Mouse (Mus musculus): ENCODE measurements around the gene Actr8. TPM values are rescaled to one million over a fixed set of nuclear protein-coding genes. Genes with fewer than 3 reads are reported as not detected.

Actr8 gene
- total and polyA plus RNA-seq, 3 experiments: 14.5 to 39.9 (median 36.8) TPM

DNA sequence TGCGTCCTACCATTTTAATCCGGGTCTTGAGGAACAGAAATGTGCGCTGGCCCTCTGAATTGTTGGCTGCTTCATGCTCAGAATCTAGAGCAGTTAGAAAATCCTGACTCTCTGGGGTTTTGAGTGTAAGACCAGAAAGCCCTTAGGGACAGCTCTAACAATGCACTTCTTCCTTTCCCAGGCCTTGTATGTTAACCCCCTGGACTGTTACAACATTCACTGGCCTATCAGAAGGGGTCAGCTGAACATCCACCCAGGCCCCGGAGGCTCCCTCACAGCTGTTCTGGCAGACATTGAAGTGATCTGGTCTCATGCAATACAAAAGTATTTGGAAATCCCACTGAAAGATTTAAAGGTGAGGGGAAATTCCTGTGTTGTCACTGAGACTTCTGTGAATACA lies 8.0 kb downstream of the Actr8 start:
- Histone ChIP-seq H3K4me3 (no peak overlapping the region), H3K9ac (ENCODE audit: low read depth, low read length) (no peak overlapping the region), H3K27me3 (ENCODE audit: control insufficient read depth, insufficient read depth, low read length) (no peaks in the 10 kb centered on the region), H3K36me3 (ENCODE audit: control insufficient read depth, insufficient read depth, low read length) (peaks cover 2% of the 10 kb centered on the region), H3K4me1 (ENCODE audit: control insufficient read depth, insufficient read depth, low read length) (no peaks in the 10 kb centered on the region), H3K27ac (no peak overlapping the region), H3K79me2 (replicated peaks; ENCODE audit: control insufficient read depth, insufficient read depth, low read length) (no peaks in the 10 kb centered on the region)
- 50% methylated on average over 4 of the region's 4 CpGs for WGBS
- TF ChIP-seq EP300 (IDR thresholded peaks at IDR 0.05; ENCODE audit: insufficient read depth, low read depth, low read length) (no peak), CTCF (IDR thresholded peaks at IDR 0.05) (no peak), POLR2A (IDR thresholded peaks at IDR 0.05; ENCODE audit: insufficient read depth, low read depth, low read length) (no peak)
- intact Hi-C loops (cut with DNase I): loop anchor here (10.0 kb wide), 1 partner anchor 489 kb away; the partner anchor contains the start of gene Dcp1a
- peak in 1 of 2 experiments; percentile 23 for DNase-seq

GRCm38 (mm10) chr14:29987276-29987675 lies 9.1 kb downstream of the Actr8 start:
- WGBS: 83% methylated on average over 6 of the region's 6 CpGs
- Histone ChIP-seq H3K4me3 (no peak overlapping the region), H3K4me1 (ENCODE audit: control insufficient read depth, insufficient read depth, low read length) (no peaks in the 10 kb centered on the region), H3K79me2 (replicated peaks; ENCODE audit: control insufficient read depth, insufficient read depth, low read length) (no peaks in the 10 kb centered on the region), H3K9ac (ENCODE audit: low read depth, low read length) (no peak overlapping the region), H3K27me3 (ENCODE audit: control insufficient read depth, insufficient read depth, low read length) (no peaks in the 10 kb centered on the region), H3K27ac (no peak overlapping the region), H3K36me3 (ENCODE audit: control insufficient read depth, insufficient read depth, low read length) (peaks cover 2% of the 10 kb centered on the region)
- no peak for DNase-seq
- intact Hi-C loops (cut with DNase I): loop anchor here (10.0 kb wide), 1 partner anchor 488 kb away; the partner anchor contains the start of gene Dcp1a
- TF ChIP-seq CTCF (IDR thresholded peaks at IDR 0.05): no peak
- TF ChIP-seq POLR2A (IDR thresholded peaks at IDR 0.05; ENCODE audit: insufficient read depth, low read depth, low read length): no peak
- no peak for TF ChIP-seq EP300 (IDR thresholded peaks at IDR 0.05; ENCODE audit: insufficient read depth, low read depth, low read length)

- Histone ChIP-seq H3K4me1 (ENCODE audit: control insufficient read depth, insufficient read depth, low read length) (no peaks in the 10 kb centered on the region), H3K79me2 (replicated peaks; ENCODE audit: control insufficient read depth, insufficient read depth, low read length) (no peaks in the 10 kb centered on the region), H3K27me3 (ENCODE audit: control insufficient read depth, insufficient read depth, low read length) (no peaks in the 10 kb centered on the region), H3K9ac (ENCODE audit: low read depth, low read length) (no peak overlapping the region), H3K36me3 (ENCODE audit: control insufficient read depth, insufficient read depth, low read length) (peaks cover 2% of the 10 kb centered on the region), H3K4me3 (no peak overlapping the region), H3K27ac (no peak overlapping the region)
- intact Hi-C loops (cut with DNase I): loop anchor here (10.0 kb wide), 1 partner anchor 487 kb away; the partner anchor contains the start of gene Dcp1a
- DNase-seq: no peak
- 80% methylated on average over 9 of the region's 9 CpGs for WGBS
- no peak for TF ChIP-seq POLR2A (IDR thresholded peaks at IDR 0.05; ENCODE audit: insufficient read depth, low read depth, low read length)
- TF ChIP-seq EP300 (IDR thresholded peaks at IDR 0.05; ENCODE audit: insufficient read depth, low read depth, low read length): no peak
- TF ChIP-seq CTCF (IDR thresholded peaks at IDR 0.05): no peak
These were observed 9.6 kb downstream of the Actr8 start for GRCm38 (mm10) chr14:29987739-29988138.

DNA sequence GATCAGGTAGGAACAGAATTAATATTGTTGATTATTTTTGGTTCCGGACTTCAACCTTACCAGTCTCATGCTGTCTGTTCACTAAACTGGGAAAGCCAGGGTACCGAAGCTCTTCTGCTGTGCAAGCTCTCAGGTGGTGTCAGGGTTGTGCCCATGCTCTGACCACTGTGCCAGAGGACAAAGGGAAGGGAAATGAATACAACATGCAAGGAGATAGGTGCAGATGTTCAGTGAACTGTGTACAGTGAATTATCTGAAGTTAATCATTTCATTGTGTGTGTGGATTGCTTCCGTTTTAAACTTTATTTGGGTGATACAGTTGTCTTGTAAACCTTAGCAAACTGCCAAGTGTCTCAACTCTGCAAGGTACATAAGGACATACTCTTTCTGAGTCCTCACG lies 10.2 kb downstream of the Actr8 start:
- Histone ChIP-seq H3K4me1 (ENCODE audit: control insufficient read depth, insufficient read depth, low read length) (no peaks in the 10 kb centered on the region), H3K9ac (ENCODE audit: low read depth, low read length) (no peak overlapping the region), H3K27me3 (ENCODE audit: control insufficient read depth, insufficient read depth, low read length) (no peaks in the 10 kb centered on the region), H3K79me2 (replicated peaks; ENCODE audit: control insufficient read depth, insufficient read depth, low read length) (no peaks in the 10 kb centered on the region), H3K4me3 (no peak overlapping the region), H3K27ac (no peak overlapping the region), H3K36me3 (ENCODE audit: control insufficient read depth, insufficient read depth, low read length) (peaks cover 2% of the 10 kb centered on the region)
- WGBS: 91% methylated on average over 4 of the region's 4 CpGs
- intact Hi-C loops (cut with DNase I): loop anchor here (10.0 kb wide), 1 partner anchor 486 kb away; the partner anchor contains the start of gene Dcp1a
- TF ChIP-seq EP300 (IDR thresholded peaks at IDR 0.05; ENCODE audit: insufficient read depth, low read depth, low read length): no peak
- no peak for TF ChIP-seq CTCF (IDR thresholded peaks at IDR 0.05)
- no peak for TF ChIP-seq POLR2A (IDR thresholded peaks at IDR 0.05; ENCODE audit: insufficient read depth, low read depth, low read length)
- no peak for DNase-seq

DNA sequence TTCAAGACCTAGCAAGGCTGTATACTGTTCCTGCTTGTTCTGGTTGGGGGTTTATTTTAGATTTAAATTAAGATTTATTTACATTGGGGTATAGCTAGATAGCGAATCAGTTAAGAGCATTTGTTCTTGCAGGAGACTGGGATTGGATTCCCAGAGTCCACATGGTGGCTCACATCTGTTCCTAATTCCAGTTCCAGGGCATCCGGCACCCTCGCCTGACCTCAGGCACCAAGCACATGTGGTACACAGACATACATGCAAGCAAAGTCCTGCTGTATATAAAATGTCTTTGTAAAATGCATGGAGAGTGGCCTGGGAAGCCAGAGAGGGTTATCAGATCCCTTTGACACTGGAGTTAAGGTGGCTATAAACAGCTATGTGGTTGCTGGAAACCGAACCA lies 16.8 kb downstream of the Actr8 start:
- no peaks in the 10 kb centered on the region for H3K79me2 ChIP-seq (replicated peaks; ENCODE audit: control insufficient read depth, insufficient read depth, low read length)
- H3K27ac ChIP-seq: no peak overlapping the region
- peaks cover 2% of the 10 kb centered on the region; the same call in 1 of the 2 replicates for H3K4me1 ChIP-seq (ENCODE audit: control insufficient read depth, insufficient read depth, low read length)
- DNase-seq: no peak
- no peak overlapping the region for H3K4me3 ChIP-seq
- TF ChIP-seq POLR2A (IDR thresholded peaks at IDR 0.05; ENCODE audit: insufficient read depth, low read depth, low read length) (no peak), EP300 (IDR thresholded peaks at IDR 0.05; ENCODE audit: insufficient read depth, low read depth, low read length) (no peak), CTCF (IDR thresholded peaks at IDR 0.05) (no peak)
- H3K9ac ChIP-seq (ENCODE audit: low read depth, low read length): no peak overlapping the region
- no peaks in the 10 kb centered on the region for H3K36me3 ChIP-seq (ENCODE audit: control insufficient read depth, insufficient read depth, low read length)
- H3K27me3 ChIP-seq (ENCODE audit: control insufficient read depth, insufficient read depth, low read length): no peaks in the 10 kb centered on the region
- 93% methylated on average over 4 of the region's 4 CpGs for WGBS
- intact Hi-C loops (cut with DNase I): no loop called here

GRCm38 (mm10) chr14:29996000-29996751 lies 18.0 kb downstream of the Actr8 start:
- no peak for DNase-seq
- no peak overlapping the region for H3K27ac ChIP-seq
- no peak overlapping the region for H3K4me3 ChIP-seq
- H3K9ac ChIP-seq (ENCODE audit: low read depth, low read length): no peak overlapping the region
- 90% methylated on average over 11 of the region's 11 CpGs for WGBS
- no peaks in the 10 kb centered on the region for H3K79me2 ChIP-seq (replicated peaks; ENCODE audit: control insufficient read depth, insufficient read depth, low read length)
- no peaks in the 10 kb centered on the region for H3K36me3 ChIP-seq (ENCODE audit: control insufficient read depth, insufficient read depth, low read length)
- intact Hi-C loops (cut with DNase I): no loop called here
- peaks cover 2% of the 10 kb centered on the region; the same call in 1 of the 2 replicates for H3K4me1 ChIP-seq (ENCODE audit: control insufficient read depth, insufficient read depth, low read length)
- no peaks in the 10 kb centered on the region for H3K27me3 ChIP-seq (ENCODE audit: control insufficient read depth, insufficient read depth, low read length)
- TF ChIP-seq EP300 (IDR thresholded peaks at IDR 0.05; ENCODE audit: insufficient read depth, low read depth, low read length): no peak
- TF ChIP-seq POLR2A (IDR thresholded peaks at IDR 0.05; ENCODE audit: insufficient read depth, low read depth, low read length): no peak
- no peak for TF ChIP-seq CTCF (IDR thresholded peaks at IDR 0.05)

Data from heart, adult 2 months (tissue).